Mouse (Mus musculus): ENCODE results near the gene Fcrl5.

The Fcrl5 gene

DNA sequence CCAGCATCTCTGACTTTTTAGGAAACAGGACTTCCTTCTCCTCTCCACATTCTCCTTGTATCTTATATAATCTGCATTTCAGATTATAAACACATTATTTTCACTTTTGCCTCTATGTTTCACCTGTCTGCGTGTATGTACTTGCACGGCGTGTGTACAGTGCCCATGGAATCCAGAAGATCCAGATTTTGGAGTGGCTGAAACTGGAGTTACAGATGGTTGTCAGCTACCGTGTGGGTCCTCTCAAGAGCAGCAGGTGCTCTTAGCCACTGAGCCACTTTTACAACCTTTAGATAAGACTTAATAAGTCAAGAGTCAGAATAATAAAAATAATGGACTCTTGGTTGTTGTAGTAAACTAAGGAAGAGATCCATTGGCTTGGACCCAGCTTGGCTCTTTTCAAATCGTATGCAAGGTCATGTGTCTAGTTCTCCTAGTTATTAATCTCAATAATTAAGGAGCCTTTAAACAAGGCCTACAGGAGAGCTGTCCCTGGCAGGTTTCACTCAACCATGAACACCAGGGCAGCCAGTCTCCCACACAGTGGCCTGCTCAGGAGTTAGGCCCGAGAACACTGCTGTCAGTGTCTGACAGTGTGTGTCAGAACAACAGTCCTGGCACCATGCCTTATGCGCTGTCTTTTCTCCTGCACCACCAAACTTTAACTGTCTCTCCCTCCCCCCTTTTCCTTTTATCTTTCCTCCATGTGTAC lies 98.2 kb downstream of the Fcrl5 start:
- DNase-seq, result peak in 1 of 2 experiments; percentile 29

DNA sequence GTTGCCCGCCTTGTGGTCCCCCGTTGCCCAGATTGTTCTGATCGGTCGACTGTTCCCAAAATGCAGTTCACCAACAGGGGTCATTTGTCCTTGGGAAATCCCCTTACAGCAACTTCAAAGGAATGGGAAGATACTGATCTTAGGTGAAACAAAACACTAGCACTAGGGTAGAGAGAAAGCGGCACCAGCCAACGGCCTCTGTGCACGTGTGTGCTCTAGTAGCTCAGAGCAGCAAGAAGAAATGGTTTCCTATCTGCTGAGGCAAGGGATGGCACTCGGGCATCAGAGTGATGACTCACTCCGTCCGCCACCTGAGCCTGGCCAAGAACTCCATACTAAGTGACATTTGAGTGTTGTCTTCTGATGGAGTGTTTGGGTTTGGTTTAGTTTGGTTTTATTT lies 102.5 kb downstream of the Fcrl5 start:
- no peak for DNase-seq

DNA sequence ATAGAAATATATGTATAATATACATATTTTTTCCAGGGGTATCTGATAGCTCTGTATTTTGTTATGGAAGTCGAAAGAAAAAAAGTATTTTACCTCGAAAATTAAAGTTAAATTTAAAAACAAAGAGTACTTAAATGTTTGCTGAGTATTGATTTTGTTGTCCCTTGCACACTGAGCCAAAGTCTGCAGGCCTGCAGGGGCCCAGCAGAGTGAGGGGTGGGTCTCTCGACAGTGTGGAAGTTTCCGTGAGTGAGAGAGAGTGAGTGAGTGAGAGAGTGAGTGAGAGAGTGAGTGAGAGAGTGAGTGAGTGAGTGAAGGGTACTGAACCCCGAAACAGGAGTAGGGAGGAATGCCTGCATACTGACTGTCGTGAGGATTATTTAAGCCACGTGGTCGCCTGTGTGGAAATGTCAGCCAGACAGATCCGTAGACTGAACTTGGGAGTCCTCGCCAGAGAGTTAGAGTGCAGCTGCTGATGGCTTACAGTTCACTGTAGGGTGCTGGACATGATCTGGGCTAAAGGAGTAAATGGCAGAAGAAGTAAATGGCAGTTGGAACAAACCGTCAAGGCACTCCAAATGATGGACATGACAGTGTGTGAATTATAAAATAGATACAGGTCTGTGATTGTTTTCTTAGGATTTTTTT lies 104.6 kb downstream of the Fcrl5 start:
- DNase-seq, result no peak

DNA sequence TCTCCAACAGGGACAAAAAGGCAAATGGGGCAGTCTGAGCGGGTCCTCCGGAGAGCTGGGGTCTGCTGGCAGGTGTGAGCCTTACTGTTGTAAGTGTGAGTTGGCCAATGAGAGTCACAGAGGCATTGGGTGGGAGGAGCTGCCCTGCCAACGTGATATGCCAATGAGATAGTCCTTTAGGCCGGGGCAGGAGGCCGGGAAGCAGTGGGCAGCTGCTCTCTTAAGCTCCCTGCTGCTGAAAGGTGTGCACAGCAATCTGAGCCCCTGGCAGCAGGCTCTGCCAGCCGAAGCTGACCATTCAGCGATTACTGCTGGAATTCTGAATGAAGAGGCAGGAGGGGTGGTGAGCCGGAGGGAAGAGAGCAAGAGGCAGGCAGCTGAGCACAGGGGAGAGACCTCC lies 105.1 kb downstream of the Fcrl5 start:
- no peak for DNase-seq

DNA sequence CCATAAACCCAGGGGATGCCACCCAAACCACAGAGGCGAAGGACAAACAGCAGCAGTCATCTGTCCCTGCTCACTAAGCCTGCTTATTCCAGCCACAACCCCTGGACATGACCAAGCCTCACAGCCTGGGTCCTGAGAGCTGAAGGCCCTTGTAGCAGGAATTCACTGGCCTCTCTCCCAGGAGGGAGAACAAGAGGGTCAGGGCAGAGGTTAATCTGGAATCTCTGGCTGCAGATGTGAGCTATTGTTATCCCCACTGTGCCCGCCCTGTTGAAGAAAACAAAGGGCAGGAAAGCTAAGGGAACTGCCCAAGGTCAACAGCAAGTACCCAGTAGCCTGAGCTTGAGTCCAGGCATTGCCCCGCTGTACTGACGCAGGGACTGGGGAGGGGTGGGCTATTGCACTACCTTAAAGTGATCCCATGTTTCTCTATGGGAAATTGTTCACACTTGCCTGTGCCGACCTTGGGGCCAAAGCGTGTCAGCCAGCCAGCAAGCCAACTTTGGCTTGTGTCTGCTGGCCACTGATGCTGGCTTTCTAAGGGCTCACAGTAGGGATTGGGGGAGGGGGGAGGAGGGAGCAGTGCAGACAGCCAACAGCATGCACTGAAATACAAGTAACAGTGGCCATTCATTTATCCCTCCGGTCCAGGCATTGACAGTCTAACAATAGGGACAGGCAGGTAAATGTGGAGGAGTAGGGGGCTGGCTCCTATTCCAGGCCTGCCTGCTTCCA lies 107.1 kb downstream of the Fcrl5 start:
- DNase-seq, result no peak

DNA sequence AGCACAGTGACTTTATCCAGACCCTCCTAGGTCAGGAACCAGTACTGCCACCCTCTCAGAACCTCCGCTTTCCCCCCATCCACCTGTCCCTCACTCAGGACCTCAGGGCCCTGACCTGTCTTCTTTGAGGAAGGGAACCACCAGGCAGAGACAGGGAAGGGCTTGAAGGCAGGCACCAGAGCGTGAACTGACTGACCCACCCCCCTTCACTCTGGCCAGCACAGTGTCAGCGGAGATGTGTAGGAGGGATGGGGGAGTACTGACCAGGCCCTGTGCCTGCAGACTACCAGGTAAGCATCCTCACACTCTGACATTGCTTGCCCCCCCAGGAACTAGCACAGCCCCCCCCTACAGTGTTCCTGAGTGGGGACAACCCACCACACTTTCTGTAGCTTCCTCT lies 110.0 kb downstream of the Fcrl5 start:
- no peak for DNase-seq

DNA sequence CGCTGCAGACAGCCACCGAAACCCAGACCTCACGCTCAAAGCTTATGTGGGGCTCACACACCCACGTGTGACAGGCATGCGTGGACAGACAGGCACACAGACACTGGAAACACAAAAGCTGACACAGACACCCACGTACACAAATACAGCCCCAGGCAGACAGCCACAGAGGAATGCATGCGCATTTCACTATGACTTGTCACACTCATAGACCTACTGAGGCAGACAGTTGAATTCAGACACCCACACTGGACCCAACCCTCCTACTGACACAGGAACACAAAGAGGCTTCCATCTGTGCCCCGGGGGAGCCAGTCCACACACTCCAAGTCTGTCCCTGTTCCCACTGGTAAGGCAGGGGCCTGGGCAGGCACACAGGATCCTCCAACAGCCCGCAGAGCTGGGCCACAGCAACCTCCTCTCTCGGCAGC lies 110.7 kb downstream of the Fcrl5 start:
- no peak for DNase-seq

DNA sequence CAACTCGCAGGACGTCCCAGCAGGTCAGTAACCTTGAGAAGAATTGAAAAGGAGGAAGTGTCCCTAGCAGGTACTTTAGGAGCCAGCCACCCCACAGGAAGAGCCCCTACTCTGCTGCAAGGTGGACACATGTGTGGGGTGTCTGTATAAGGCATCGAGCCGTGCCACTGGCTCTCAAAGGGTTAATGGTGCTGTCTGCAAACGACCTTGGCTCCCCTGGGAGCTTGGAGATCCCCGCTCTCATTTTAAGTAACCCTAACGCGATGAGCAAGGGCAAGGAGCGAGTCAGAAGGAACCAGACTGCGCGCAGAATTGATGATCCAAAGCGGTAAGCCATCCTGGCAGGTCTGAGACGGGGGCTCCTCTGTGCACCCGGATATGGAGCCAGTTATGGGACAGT lies 114.3 kb downstream of the Fcrl5 start:
- DNase-seq, result no peak

All from kidney, postnatal 36 days (tissue).